Mouse (Mus musculus) kidney, embryonic 15.5 days (tissue): ENCODE results near the gene Tmem87b. TPM values are rescaled to one million over a fixed set of nuclear protein-coding genes. Genes with fewer than 3 reads are reported as not detected.
A peak's percentile ranks its signal among the peaks of the same experiment; 100 is the strongest.

Experiments used
- ATAC-seq: fragments of 200-750 bp; cut with Nextera tagmentation; replicated peaks from 2 replicates; pipeline ENCODE4 v1.8.0; 2017; ENCODE audit warnings: moderate TSS enrichment; ENCODE audit not compliant: low FRiP score
- H3K27ac ChIP-seq: fragments of 300-500 bp; sonication (generic); 2 replicates; pipeline ENCODE4 v1.5.1; 2015; ENCODE audit warnings: mild to moderate bottlenecking, inconsistent platforms
- H3K27me3 ChIP-seq: fragments of 300-500 bp; sonication (generic); 2 replicates; pipeline ENCODE4 v1.6.1; 2015; ENCODE audit warnings: inconsistent platforms
- H3K36me3 ChIP-seq: fragments of 300-500 bp; sonication (generic); 2 replicates; pipeline ENCODE4 v1.6.1; 2015; ENCODE audit warnings: inconsistent platforms
- H3K4me1 ChIP-seq: fragments of 300-500 bp; sonication (generic); 2 replicates; pipeline ENCODE4 v1.6.1; 2015; ENCODE audit warnings: inconsistent platforms
- H3K4me2 ChIP-seq: fragments of 300-500 bp; sonication (generic); 2 replicates; pipeline ENCODE4 v1.6.1; 2015; ENCODE audit warnings: moderate library complexity, mild to moderate bottlenecking, inconsistent platforms
- H3K4me3 ChIP-seq: fragments of 300-500 bp; sonication (generic); replicated peaks from 2 replicates; pipeline ENCODE4 v1.5.1; 2015; ENCODE audit warnings: mild to moderate bottlenecking, inconsistent platforms
- H3K9ac ChIP-seq: fragments of 300-500 bp; sonication (generic); 2 replicates; pipeline ENCODE4 v1.6.1; 2015; ENCODE audit warnings: mild to moderate bottlenecking, inconsistent platforms
- H3K9me3 ChIP-seq: fragments of 300-500 bp; sonication (generic); replicated peaks from 2 replicates; pipeline ENCODE4 v1.6.1; 2016; ENCODE audit warnings: inconsistent platforms
- WGBS: fragments of 180-500 bp; shearing (Covaris S2); methylation state at CpG from one replicate; pipeline ENCODE4 v1.1.7; 2015; ENCODE audit warnings: mixed read lengths; 5-methylcytosine and 5-hydroxymethylcytosine counted together
- polyA plus RNA-seq: library from polyadenylated mRNA; unstranded; fragments of >200 nt; fragmentation: Nextera tagmentation; extraction: Ambion mirVana; gene quantifications from 2 replicates; pipeline ENCODE4 v1.2.1, GENCODE M21; 2015

The Tmem87b gene
- polyA plus RNA-seq, 1 experiment from 2014 or later: 32.6 TPM

GRCm38 (mm10) chr2:128862636-128863035 lies 44.7 kb downstream of the Tmem87b start, which contains the start of gene Fbln7:
Fbln7 (plus strand) TSS chr2:128862981.
- Histone ChIP-seq H3K9ac (peak within 1 kb of the TSS; percentile 50; the same call in 1 of the 2 replicates), H3K36me3 (no peaks in the 10 kb centered on the region), H3K27me3 (peaks cover 27% of the 10 kb centered on the region), H3K27ac (no peak within 1 kb of the TSS), H3K4me2 (peak within 1 kb of the TSS; percentile 97), H3K4me1 (peaks cover 17% of the 10 kb centered on the region), H3K9me3 (no peaks in the 10 kb centered on the region), H3K4me3 (peak within 1 kb of the TSS; percentile 60)
- no peak for ATAC-seq
- 91% methylated on average over 9 of the region's 9 CpGs for WGBS

GRCm38 (mm10) chr2:128863777-128864331 lies 45.9 kb downstream of the Tmem87b start:
- H3K4me2 ChIP-seq: peak overlapping the region; percentile 97
- H3K4me1 ChIP-seq: peaks cover 17% of the 10 kb centered on the region
- under 1% methylated on average over 38 of the region's 38 CpGs for WGBS
- H3K9me3 ChIP-seq: no peaks in the 10 kb centered on the region
- H3K27me3 ChIP-seq: peaks cover 27% of the 10 kb centered on the region
- H3K9ac ChIP-seq: peak overlapping the region; percentile 50
- H3K36me3 ChIP-seq: no peaks in the 10 kb centered on the region
- H3K27ac ChIP-seq: no peak overlapping the region
- peak overlapping the region; percentile 60 for H3K4me3 ChIP-seq
- ATAC-seq: peak; percentile 95

- H3K27ac ChIP-seq: no peak overlapping the region
- H3K27me3 ChIP-seq: peaks cover 27% of the 10 kb centered on the region
- no peak overlapping the region for H3K4me2 ChIP-seq
- no peaks in the 10 kb centered on the region for H3K9me3 ChIP-seq
- WGBS: 31% methylated on average over 3 of the region's 3 CpGs
- no peak overlapping the region for H3K4me3 ChIP-seq
- H3K36me3 ChIP-seq: no peaks in the 10 kb centered on the region
- ATAC-seq: no peak
- no peak overlapping the region for H3K9ac ChIP-seq
- H3K4me1 ChIP-seq: peaks cover 17% of the 10 kb centered on the region
Measured at GRCm38 (mm10) chr2:128865061-128865460, 47.1 kb downstream of the Tmem87b start.

GRCm38 (mm10) chr2:128871656-128872055 lies 53.7 kb downstream of the Tmem87b start:
- Histone ChIP-seq H3K27me3 (no peaks in the 10 kb centered on the region), H3K4me1 (no peaks in the 10 kb centered on the region), H3K27ac (no peak overlapping the region), H3K36me3 (no peaks in the 10 kb centered on the region), H3K9ac (no peak overlapping the region), H3K4me3 (no peak overlapping the region), H3K4me2 (no peak overlapping the region), H3K9me3 (no peaks in the 10 kb centered on the region)
- 70% methylated on average over 8 of the region's 8 CpGs for WGBS
- no peak for ATAC-seq

- Histone ChIP-seq H3K4me2 (no peak overlapping the region), H3K36me3 (no peaks in the 10 kb centered on the region), H3K9me3 (no peaks in the 10 kb centered on the region), H3K4me1 (no peaks in the 10 kb centered on the region), H3K27ac (no peak overlapping the region), H3K27me3 (no peaks in the 10 kb centered on the region), H3K4me3 (no peak overlapping the region), H3K9ac (no peak overlapping the region)
- WGBS: 89% methylated on average over 9 of the region's 9 CpGs
- ATAC-seq: no peak
Measured at GRCm38 (mm10) chr2:128872256-128872655, 54.3 kb downstream of the Tmem87b start.

- no peaks in the 10 kb centered on the region for H3K36me3 ChIP-seq
- H3K4me3 ChIP-seq: no peak overlapping the region
- no peak overlapping the region for H3K9ac ChIP-seq
- no peaks in the 10 kb centered on the region for H3K27me3 ChIP-seq
- 87% methylated on average over 8 of the region's 8 CpGs for WGBS
- no peak overlapping the region for H3K27ac ChIP-seq
- H3K4me2 ChIP-seq: no peak overlapping the region
- H3K9me3 ChIP-seq: no peaks in the 10 kb centered on the region
- ATAC-seq: no peak
- H3K4me1 ChIP-seq: no peaks in the 10 kb centered on the region
Measured at GRCm38 (mm10) chr2:128875526-128875925, 57.6 kb downstream of the Tmem87b start.

- no peak overlapping the region for H3K9ac ChIP-seq
- ATAC-seq: no peak
- no peaks in the 10 kb centered on the region for H3K36me3 ChIP-seq
- no peak overlapping the region for H3K4me2 ChIP-seq
- WGBS: 74% methylated on average over 4 of the region's 4 CpGs
- no peak overlapping the region for H3K27ac ChIP-seq
- H3K4me3 ChIP-seq: no peak overlapping the region
- H3K27me3 ChIP-seq: no peaks in the 10 kb centered on the region
- no peaks in the 10 kb centered on the region for H3K4me1 ChIP-seq
- H3K9me3 ChIP-seq: no peaks in the 10 kb centered on the region
Measured at GRCm38 (mm10) chr2:128881236-128881635, 63.3 kb downstream of the Tmem87b start.

GRCm38 (mm10) chr2:128885225-128885811 lies 67.4 kb downstream of the Tmem87b start:
- no peaks in the 10 kb centered on the region for H3K36me3 ChIP-seq
- no peaks in the 10 kb centered on the region for H3K9me3 ChIP-seq
- WGBS: 82% methylated on average over 8 of the region's 8 CpGs
- ATAC-seq: no peak
- H3K9ac ChIP-seq: no peak overlapping the region
- no peak overlapping the region for H3K27ac ChIP-seq
- H3K27me3 ChIP-seq: no peaks in the 10 kb centered on the region
- no peak overlapping the region for H3K4me3 ChIP-seq
- H3K4me1 ChIP-seq: peaks cover 14% of the 10 kb centered on the region
- H3K4me2 ChIP-seq: no peak overlapping the region

- H3K4me2 ChIP-seq: no peak overlapping the region
- H3K4me1 ChIP-seq: peaks cover 17% of the 10 kb centered on the region
- H3K4me3 ChIP-seq: no peak overlapping the region
- peak overlapping the region; percentile 92 for H3K27ac ChIP-seq
- no peak overlapping the region for H3K9ac ChIP-seq
- no peaks in the 10 kb centered on the region for H3K36me3 ChIP-seq
- no peaks in the 10 kb centered on the region for H3K27me3 ChIP-seq
- no peaks in the 10 kb centered on the region; the same call in 1 of the 2 replicates for H3K9me3 ChIP-seq
- peak; percentile 77 for ATAC-seq
- WGBS: 35% methylated on average over 6 of the region's 6 CpGs
Measured at GRCm38 (mm10) chr2:128887866-128888550, 70.1 kb downstream of the Tmem87b start.

- H3K4me2 ChIP-seq: no peak overlapping the region
- no peak overlapping the region for H3K27ac ChIP-seq
- H3K9ac ChIP-seq: no peak overlapping the region
- H3K9me3 ChIP-seq: no peaks in the 10 kb centered on the region; the same call in 1 of the 2 replicates
- H3K4me1 ChIP-seq: peaks cover 17% of the 10 kb centered on the region
- no peaks in the 10 kb centered on the region for H3K36me3 ChIP-seq
- no peak overlapping the region for H3K4me3 ChIP-seq
- no peaks in the 10 kb centered on the region for H3K27me3 ChIP-seq
- 86% methylated on average over 4 of the region's 4 CpGs for WGBS
- no peak for ATAC-seq
Measured at GRCm38 (mm10) chr2:128890661-128891335, 72.9 kb downstream of the Tmem87b start.

- peaks cover 17% of the 10 kb centered on the region for H3K4me1 ChIP-seq
- no peaks in the 10 kb centered on the region for H3K36me3 ChIP-seq
- peak overlapping the region; percentile 35; the same call in 1 of the 2 replicates for H3K9ac ChIP-seq
- no peak overlapping the region for H3K27ac ChIP-seq
- ATAC-seq: peak; percentile 59
- peak overlapping the region; percentile 45 for H3K4me3 ChIP-seq
- WGBS: 6% methylated on average over 34 of the region's 37 CpGs
- no peaks in the 10 kb centered on the region for H3K27me3 ChIP-seq
- peak overlapping the region; percentile 85 for H3K4me2 ChIP-seq
- H3K9me3 ChIP-seq: no peaks in the 10 kb centered on the region; the same call in 1 of the 2 replicates
Measured at GRCm38 (mm10) chr2:128892180-128892721, 74.3 kb downstream of the Tmem87b start.

- H3K4me1 ChIP-seq: no peaks in the 10 kb centered on the region
- no peaks in the 10 kb centered on the region for H3K36me3 ChIP-seq
- no peak overlapping the region for H3K9ac ChIP-seq
- no peak for ATAC-seq
- no peak overlapping the region for H3K4me3 ChIP-seq
- no peak overlapping the region for H3K4me2 ChIP-seq
- H3K27ac ChIP-seq: no peak overlapping the region
- WGBS: 80% methylated on average over 6 of the region's 6 CpGs
- no peaks in the 10 kb centered on the region for H3K27me3 ChIP-seq
- peaks cover 7% of the 10 kb centered on the region for H3K9me3 ChIP-seq
Measured at GRCm38 (mm10) chr2:128902843-128903242, 84.9 kb downstream of the Tmem87b start.
